Mouse (Mus musculus) brain, embryonic 14.5 days (tissue): ENCODE measurements at regions not wholly inside any gene's neighbourhood (a gene's known extent, or its start where the extent isn't known, plus 50 kb on each side); places are given as distances from the start of the nearest gene placed in this dataset.

Experiments used
- CTCF ChIP-seq: fragments of 200-500 bp; IDR thresholded peaks from 2 replicates; pipeline ENCODE4 v1.5.1; 2012; ENCODE audit warnings: inconsistent platforms, mild to moderate bottlenecking, moderate library complexity, borderline replicate concordance; ENCODE audit not compliant: insufficient read depth, insufficient read length; ENCODE audit errors: extremely low read depth
- POLR2A ChIP-seq: fragments of 200-500 bp; IDR thresholded peaks from 2 replicates; pipeline ENCODE4 v1.6.1; 2012; ENCODE audit warnings: mild to moderate bottlenecking, inconsistent platforms, borderline replicate concordance; ENCODE audit not compliant: poor library complexity, insufficient read depth, insufficient read length, severe bottlenecking; ENCODE audit errors: extremely low read depth

- TF ChIP-seq CTCF: no peak
- TF ChIP-seq POLR2A: no peak
These were observed 156.1 kb upstream of the Rapgef5 start for GRCm38 (mm10) chr12:117360215-117360614.
